Mouse (Mus musculus) erythroblast, embryonic 14.5 days (primary cell): Measurements from ENCODE around the gene Cyb5r4. TPM values are rescaled to one million over a fixed set of nuclear protein-coding genes. Genes with fewer than 3 reads are reported as not detected.
"Not testable (repeated sequence)": the region's sequence is repeated elsewhere in the genome, so short reads cannot be mapped to it uniquely, and the experiment has no call there.

Experiments
- H3K27me3 ChIP-seq: 2 replicates; pipeline ENCODE4 v1.6.1; 2012; ENCODE audit warnings: inconsistent platforms; ENCODE audit not compliant: control insufficient read depth
- H3K36me3 ChIP-seq: 2 replicates; pipeline ENCODE4 v1.6.1; 2012; ENCODE audit warnings: mild to moderate bottlenecking, inconsistent platforms; ENCODE audit not compliant: control insufficient read depth
- H3K4me1 ChIP-seq: 2 replicates; pipeline ENCODE4 v1.6.1; 2012; ENCODE audit warnings: inconsistent platforms; ENCODE audit not compliant: control insufficient read depth
- H3K4me3 ChIP-seq: replicated peaks from 2 replicates; pipeline ENCODE3; 2012; ENCODE audit warnings: moderate library complexity, mild to moderate bottlenecking, inconsistent platforms
- H3K9me3 ChIP-seq: 2 replicates; pipeline ENCODE4 v1.6.1; 2012; ENCODE audit warnings: low read length, inconsistent platforms, mixed read lengths; ENCODE audit not compliant: control insufficient read depth
- GATA1 ChIP-seq: IDR thresholded peaks from 2 replicates; pipeline ENCODE4 v1.6.1; 2012; ENCODE audit warnings: low read length, inconsistent platforms, mixed read lengths
- TAL1 ChIP-seq: IDR thresholded peaks from 3 replicates; pipeline ENCODE4 v1.6.1; 2012; ENCODE audit warnings: low read length, inconsistent platforms, mixed read lengths
- polyA plus RNA-seq: library from polyadenylated mRNA; stranded (reverse); fragments of >175 nt; gene quantifications from 2 replicates; pipeline ENCODE4 v1.2.3, GENCODE M21; 2012

Cyb5r4 gene
- 0.46 and 0.74 TPM in 2 replicates for polyA plus RNA-seq

GRCm38 (mm10) chr9:87021778-87022523 is at the start of gene Cyb5r4:
Gene Cyb5r4, plus strand, starts transcription at chr9:87022014.
- Histone ChIP-seq H3K9me3 (no peaks in the 10 kb centered on the region), H3K4me3 (peak within 1 kb of the TSS; percentile 91), H3K4me1 (peaks cover 22% of the 10 kb centered on the region), H3K27me3 (peaks cover 13% of the 10 kb centered on the region), H3K36me3 (no peaks in the 10 kb centered on the region)
- no peak for TF ChIP-seq TAL1
- TF ChIP-seq GATA1 = no peak

- H3K4me3 ChIP-seq, H3K27me3 ChIP-seq, H3K9me3 ChIP-seq, H3K36me3 ChIP-seq, H3K4me1 ChIP-seq: not testable (repeated sequence)
Observed at GRCm38 (mm10) chr9:86972471-86972870, 49.3 kb upstream of the Cyb5r4 start.

GRCm38 (mm10) chr9:86973562-86973961 is 48.3 kb upstream of the Cyb5r4 start:
- Histone ChIP-seq H3K9me3 (no peaks in the 10 kb centered on the region), H3K36me3 (no peaks in the 10 kb centered on the region), H3K27me3 (no peaks in the 10 kb centered on the region), H3K4me1 (no peaks in the 10 kb centered on the region), H3K4me3 (no peak overlapping the region)
- TF ChIP-seq GATA1 = no peak

GRCm38 (mm10) chr9:86976896-86977295 is 44.9 kb upstream of the Cyb5r4 start:
- H3K27me3 ChIP-seq = no peaks in the 10 kb centered on the region
- H3K36me3 ChIP-seq = no peaks in the 10 kb centered on the region
- H3K9me3 ChIP-seq = no peaks in the 10 kb centered on the region
- TF ChIP-seq GATA1 (no peak), TAL1 (no peak)
- H3K4me1 ChIP-seq = no peaks in the 10 kb centered on the region
- H3K4me3 ChIP-seq = no peak overlapping the region

GRCm38 (mm10) chr9:86978257-86978907 is 43.4 kb upstream of the Cyb5r4 start:
- H3K4me3 ChIP-seq = no peak overlapping the region
- no peaks in the 10 kb centered on the region for H3K36me3 ChIP-seq
- no peaks in the 10 kb centered on the region for H3K9me3 ChIP-seq
- TF ChIP-seq TAL1 = no peak
- TF ChIP-seq GATA1 = no peak
- no peaks in the 10 kb centered on the region for H3K4me1 ChIP-seq
- no peaks in the 10 kb centered on the region for H3K27me3 ChIP-seq

- Histone ChIP-seq H3K36me3 (no peaks in the 10 kb centered on the region), H3K9me3 (no peaks in the 10 kb centered on the region), H3K27me3 (no peaks in the 10 kb centered on the region), H3K4me1 (no peaks in the 10 kb centered on the region), H3K4me3 (no peak overlapping the region)
- no peak for TF ChIP-seq GATA1
- TF ChIP-seq TAL1 = no peak
Observed at GRCm38 (mm10) chr9:86980048-86980447, 41.8 kb upstream of the Cyb5r4 start.

GRCm38 (mm10) chr9:86980942-86981341 is 40.9 kb upstream of the Cyb5r4 start:
- Histone ChIP-seq H3K4me3 (no peak overlapping the region), H3K4me1 (no peaks in the 10 kb centered on the region), H3K9me3 (no peaks in the 10 kb centered on the region), H3K27me3 (no peaks in the 10 kb centered on the region), H3K36me3 (no peaks in the 10 kb centered on the region)
- TF ChIP-seq GATA1 (no peak), TAL1 (no peak)

- TF ChIP-seq GATA1 (no peak), TAL1 (no peak)
- no peaks in the 10 kb centered on the region for H3K36me3 ChIP-seq
- no peaks in the 10 kb centered on the region for H3K4me1 ChIP-seq
- H3K9me3 ChIP-seq = no peaks in the 10 kb centered on the region
- no peaks in the 10 kb centered on the region for H3K27me3 ChIP-seq
- no peak overlapping the region for H3K4me3 ChIP-seq
Observed at GRCm38 (mm10) chr9:86981551-86981950, 40.3 kb upstream of the Cyb5r4 start.

- TF ChIP-seq TAL1 (no peak), GATA1 (no peak)
- H3K4me1 ChIP-seq = no peaks in the 10 kb centered on the region
- no peaks in the 10 kb centered on the region for H3K27me3 ChIP-seq
- no peaks in the 10 kb centered on the region for H3K9me3 ChIP-seq
- no peaks in the 10 kb centered on the region for H3K36me3 ChIP-seq
- no peak overlapping the region for H3K4me3 ChIP-seq
Observed at GRCm38 (mm10) chr9:86984583-86984982, 37.2 kb upstream of the Cyb5r4 start.
